Mouse (Mus musculus): Measurements from ENCODE around the gene Tmem88b.
A peak's percentile ranks its signal among the peaks of the same experiment; 100 is the strongest.
"Not testable (repeated sequence)": the region's sequence is repeated elsewhere in the genome, so short reads cannot be mapped to it uniquely, and the experiment has no call there.

Gene Tmem88b

DNA sequence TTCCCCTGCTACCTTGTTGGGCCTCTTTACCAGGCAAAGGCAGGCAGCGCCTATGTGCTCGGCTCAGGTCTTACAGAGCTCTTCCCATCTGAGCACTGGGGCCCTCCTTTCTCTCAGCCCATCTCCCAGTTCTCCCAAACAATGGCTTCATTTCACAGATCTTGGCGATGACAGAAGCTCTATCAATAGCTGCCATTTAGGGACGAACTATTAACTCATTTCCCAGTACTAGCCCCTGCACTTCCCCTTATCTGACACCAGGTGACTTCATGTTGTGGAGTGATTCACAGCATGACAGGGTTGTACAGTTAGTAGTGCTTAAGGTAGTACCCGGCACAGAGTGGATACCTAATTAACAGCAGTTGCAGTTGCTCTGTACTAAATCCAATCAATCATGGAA is at the start of gene Tmem88b:
Tmem88b (minus strand) TSS at position 56 of the 400 bp plus-strand sequence.
- DNase-seq: no peak

DNA sequence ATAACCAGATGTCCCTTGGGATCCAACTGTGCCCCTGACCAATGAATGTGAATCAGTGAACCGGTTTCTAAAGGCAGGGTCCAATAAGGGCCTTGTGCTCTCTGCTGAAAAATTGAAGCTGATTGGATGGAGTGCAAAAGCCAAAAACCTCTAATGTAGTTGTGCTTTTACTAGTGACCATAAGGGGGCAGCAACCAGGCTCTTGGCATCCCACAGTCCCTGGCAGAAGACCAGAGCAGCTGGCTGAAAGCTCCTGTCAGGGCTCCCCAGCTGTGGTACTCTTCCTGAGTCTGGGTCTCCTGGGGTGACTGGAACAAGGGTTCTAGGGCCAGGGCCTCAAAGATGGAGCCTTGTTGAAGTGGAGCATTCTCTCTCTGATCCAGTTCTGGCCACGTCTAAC is 48.2 kb upstream of the Tmem88b start:
- DNase-seq: peak; percentile 64

DNA sequence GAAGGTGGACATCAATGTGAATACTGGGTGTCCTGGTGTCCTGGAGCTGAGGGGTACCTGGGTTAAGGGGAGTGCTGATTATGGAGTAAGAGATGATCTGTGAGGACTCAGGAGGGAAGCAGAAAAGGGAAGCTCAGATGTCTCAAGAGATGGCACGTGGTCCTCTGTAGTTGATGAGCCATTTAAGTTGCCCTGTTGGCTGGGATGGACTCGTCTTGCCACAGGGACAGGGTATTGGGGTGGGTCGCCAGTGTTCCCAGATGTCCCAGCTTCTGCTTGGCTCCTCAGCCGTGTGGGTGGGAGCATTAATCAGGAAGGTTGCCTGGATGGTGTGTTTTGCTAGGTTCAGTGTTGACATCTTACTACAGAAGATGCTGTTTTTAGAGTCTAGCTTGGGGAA is 47.6 kb upstream of the Tmem88b start:
- no peak for DNase-seq

DNA sequence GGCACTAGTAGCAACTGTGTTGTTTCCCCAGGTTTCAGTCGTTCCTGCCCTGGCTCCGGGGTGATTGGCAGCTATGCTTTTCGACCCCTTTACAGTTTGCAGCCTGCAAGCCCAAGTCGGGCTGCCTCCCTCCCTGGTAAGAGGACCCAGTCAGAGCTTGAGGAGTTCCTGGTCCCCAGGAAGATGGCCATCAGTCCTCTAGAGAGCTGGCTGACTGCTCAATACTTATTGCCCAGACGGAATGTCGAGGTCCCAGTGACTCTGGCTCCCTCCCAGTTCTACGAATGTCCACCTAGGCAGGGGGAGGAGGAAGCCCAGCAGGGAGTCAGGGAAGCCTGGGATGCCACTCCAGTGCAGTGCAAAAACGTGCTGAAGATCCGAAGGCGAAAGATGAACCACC is 46.6 kb upstream of the Tmem88b start:
- no peak for DNase-seq

DNA sequence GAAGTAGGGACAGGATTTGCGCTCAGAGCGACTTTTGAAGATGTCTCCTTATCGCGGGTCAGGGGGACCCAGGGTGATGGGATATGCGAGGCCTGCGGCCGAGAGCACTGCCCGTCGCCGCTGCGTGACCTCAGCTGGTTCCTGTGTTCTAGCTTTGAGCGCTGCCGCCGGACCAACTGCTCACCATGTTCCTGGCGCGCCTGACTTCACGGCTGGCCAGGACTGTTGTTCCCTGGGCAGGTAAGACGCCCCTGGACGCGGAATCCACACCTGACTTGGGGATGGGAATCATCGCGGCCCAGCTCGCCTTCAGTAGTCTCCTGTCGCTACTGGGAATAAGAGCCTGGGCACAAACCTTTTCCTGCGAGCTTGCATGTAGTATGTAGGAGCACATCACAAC is 46.2 kb upstream of the Tmem88b start:
- no peak for DNase-seq

DNA sequence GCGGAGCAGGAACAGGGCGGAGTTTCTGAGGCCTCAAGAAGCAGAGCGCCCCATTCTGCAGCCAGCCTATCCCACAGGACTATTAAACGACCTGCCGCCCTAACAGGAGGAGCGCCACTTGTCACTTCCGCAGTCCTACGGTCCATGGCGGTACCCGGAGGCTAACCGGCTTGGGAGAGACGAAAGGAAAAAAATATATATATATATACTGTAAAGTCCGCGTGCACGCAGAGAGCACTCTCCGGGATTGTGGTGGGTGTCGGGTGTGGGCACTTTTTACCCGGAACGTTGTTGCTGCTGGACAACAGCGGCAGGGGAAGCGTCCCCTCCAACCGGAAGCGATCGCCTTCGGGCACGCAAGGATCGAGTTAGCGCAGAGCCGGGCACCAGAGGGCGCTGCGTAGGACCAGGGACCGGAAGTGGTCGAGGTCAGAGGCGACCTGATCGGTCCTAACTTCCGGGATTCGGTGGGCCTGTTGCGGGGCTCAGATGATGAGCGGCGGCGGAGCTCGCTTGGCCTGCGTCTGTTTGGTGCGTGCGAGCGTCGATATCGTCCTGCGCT is 45.6 kb upstream of the Tmem88b start, which contains the start of gene Aurkaip1:
Aurkaip1 (plus strand) TSS at position 68 of the 562 bp plus-strand sequence.
- DNase-seq: peak; percentile 94

DNA sequence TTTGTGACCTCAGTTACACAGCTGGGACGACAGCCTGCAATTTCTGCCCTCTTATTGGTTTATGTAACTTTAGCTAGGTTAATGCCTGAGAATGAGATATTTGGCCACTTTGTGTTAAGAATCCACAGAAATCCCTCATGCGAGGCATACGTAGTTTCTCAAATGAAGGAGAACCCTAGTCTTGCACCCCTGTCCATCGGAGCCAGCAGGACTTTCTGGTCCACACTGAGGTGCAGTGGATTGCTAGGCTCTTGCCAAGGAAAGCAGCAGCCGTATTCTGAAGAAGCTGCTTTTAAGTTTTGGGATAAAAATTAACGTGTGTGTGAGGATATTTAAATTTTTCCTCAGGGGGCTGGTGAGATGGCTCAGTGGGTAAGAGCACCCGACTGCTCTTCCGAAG is 44.9 kb upstream of the Tmem88b start:
- no peak for DNase-seq

DNA sequence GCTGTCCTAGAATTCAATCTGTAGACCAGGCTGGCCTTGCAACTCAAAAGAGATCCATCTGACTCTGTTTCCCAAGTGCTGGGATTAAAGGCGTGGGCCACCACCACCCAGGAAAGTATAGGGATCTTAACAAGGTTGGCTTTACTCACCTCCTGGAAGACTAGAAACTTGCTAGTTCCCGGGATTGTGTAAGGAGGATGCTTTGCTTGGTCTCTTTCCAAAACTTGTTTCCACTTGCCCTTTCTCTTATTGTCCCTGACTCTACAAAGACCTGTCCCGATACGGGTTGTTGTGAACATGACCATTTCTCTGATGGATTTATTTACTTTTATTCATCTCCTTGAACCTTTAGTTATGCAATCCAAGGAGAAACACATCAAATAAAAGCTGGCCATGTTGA is 44.2 kb upstream of the Tmem88b start:
- DNase-seq: no peak

DNA sequence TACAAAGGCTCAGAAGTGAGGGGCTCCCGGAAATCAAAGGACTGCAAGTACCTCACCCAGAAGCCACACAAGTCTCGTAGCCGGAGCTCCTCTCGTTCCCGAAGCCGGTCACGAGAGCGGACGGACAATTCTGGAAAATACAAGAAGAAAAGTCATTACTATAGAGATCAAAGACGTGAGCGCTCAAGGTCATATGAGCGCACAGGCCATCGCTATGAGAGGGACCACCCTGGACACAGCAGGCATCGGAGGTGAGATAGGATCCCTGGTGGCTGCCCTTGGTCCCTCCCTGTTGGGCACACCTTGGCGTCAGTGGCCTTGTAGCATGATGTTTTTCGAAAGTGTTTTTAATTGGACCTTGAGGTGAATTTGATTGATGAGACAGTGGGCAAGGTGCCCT is 37.8 kb upstream of the Tmem88b start:
- no peak for DNase-seq

DNA sequence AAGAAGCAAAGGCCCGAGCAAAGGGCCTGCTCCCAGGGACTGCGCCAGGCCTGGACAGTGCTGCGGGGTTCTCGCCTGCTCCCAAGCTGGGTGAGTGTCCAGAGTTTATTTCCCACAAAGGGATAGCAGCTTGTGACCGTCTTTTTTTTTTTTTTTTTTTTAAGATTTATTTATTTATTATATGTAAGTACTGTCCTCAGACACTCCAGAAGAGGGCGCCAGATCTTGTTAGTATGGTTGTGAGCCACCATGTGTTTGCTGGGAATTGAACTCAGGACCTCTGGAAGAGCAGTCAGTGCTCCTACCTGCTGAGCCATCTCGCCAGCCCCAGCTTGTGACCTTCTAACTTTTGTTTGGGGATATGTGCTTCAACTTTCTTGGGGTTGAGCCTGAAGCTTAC is 35.4 kb upstream of the Tmem88b start:
- no peak for DNase-seq

DNA sequence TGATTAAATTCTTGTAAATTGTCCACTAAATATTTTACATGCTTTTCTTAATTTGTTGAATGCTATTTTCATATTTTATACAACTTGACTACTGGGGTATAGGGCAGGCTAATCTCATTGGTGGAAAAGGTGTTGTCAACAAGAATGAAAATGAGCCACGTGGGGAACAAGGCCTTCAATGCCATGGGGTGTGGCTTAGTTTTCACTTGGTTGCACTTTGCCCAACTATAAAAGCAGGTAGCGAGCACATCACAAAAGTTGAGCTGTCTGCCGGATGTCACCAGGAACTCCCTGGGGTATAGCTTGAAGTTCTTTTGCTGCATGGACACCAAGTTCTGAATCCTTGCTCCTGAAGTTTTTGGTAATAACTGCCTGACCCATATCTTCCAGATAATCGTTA is 31.9 kb upstream of the Tmem88b start:
- DNase-seq: no peak

DNA sequence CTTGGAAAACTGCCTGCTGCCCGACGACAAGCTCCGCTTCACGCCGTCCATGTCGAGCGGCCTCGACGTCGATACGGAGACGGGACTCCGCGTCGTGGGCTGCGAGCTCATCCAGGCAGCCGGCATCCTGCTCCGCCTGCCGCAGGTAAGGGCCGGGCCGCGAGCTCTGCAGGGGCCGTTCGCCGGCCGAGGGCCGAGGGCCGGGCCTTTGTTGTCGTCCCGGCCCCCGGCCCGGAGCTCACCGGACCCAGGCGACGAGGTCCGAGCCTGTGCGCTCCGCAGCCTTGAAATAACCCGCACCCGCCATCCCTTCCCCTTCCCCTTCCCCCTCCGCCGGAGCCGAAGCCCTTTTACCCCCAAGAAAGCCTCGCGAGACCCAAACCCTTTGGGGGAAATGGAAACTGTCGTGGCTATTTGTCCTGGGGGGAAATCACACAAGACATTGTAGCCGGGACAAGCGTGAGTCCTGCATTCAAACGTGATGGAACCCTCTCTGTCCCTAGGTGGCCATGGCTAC is 27.0 kb upstream of the Tmem88b start:
- no peak for DNase-seq

DNA sequence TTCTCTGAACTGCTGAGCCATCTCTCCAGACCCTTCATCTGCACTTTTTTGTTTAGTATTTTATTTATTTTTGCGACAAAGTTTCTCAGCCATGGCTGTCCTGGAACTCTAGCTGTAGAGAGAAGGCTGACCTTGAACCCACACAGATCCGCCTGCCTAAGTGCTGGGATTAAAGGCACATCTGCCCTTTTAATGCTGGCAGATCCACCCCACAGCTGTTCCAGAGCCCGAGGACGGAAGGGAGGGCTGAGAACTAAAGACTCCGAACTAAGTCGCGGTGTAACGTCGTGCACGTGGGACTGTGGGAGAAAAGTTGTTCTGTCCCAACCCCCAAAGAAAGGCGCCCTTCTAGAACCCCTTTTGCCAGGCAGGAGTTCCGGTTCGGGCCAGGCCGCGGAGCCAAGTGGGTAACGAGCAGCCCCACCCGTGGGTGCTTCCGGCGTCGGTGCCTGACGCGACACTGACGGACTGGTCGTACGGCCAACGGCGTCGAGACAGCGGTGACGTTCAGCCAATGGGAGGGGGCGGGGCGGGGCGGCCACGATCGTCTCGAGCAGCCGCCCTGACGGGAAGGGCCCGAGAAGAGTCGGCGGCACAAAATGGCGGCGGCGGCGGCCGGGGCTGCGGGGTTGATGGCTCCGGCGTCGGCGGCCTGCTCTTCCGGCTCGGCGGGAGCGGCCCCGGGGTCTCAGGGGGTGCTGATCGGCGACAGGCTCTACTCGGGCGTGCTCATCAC is 26.4 kb upstream of the Tmem88b start, which contains the start of gene Ccnl2:
Ccnl2 (plus strand) TSS at position 561 of the 736 bp plus-strand sequence.
- peak; percentile 85 for DNase-seq

DNA sequence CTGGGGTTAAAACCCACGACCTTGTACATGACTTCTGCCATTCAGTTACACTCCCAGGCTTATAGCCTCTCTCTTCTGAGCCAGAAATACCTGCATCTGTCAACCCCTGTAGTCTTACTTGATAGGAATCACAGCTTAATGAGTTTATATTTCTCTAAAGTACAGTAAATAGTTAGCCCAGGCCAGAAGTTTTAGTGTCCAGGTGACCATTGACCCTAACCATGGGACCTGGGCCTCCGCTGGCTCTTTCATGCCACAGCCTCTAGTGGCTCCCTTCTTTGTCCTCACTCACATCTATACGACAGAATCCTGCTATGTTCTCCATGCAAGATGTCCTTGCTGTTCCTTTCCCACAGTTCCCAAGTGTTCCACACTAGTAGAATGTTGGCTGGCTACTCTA is 22.2 kb upstream of the Tmem88b start:
- DNase-seq: no peak

DNA sequence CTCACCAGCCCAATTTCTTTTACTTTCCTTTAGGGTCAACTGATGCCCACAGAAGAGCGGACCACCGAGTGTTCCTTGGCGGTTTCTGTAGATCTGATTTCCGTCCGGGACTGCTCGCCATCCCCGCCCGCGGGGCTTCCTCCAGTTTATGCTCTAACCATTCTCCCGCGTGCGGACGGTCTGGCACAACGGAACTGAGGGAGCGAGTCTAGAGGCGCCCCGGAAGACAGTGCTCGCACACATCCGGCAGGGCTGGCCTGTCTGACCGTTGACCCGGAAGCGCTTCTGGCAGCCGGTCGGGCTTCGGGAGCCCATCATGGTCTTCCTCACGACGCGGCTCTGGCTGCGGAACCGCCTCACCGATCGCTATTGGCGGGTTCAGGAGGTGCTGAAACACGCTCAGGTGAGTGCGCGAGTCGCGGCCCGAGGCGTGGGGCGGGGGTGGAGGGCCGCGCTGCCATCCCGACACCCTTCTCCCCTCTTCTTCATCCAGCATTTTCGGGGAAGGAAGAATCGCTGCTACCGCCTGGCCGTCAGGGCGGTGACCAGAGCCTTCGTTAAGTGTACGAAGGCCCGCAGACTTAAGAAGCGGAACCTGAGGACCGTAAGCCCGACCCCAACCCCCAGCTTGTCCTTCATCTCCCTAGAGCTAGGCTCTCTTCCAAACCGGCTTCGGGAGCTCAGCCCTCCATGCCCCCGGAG is 17.8 kb upstream of the Tmem88b start:
- peak; percentile 97 for DNase-seq

DNA sequence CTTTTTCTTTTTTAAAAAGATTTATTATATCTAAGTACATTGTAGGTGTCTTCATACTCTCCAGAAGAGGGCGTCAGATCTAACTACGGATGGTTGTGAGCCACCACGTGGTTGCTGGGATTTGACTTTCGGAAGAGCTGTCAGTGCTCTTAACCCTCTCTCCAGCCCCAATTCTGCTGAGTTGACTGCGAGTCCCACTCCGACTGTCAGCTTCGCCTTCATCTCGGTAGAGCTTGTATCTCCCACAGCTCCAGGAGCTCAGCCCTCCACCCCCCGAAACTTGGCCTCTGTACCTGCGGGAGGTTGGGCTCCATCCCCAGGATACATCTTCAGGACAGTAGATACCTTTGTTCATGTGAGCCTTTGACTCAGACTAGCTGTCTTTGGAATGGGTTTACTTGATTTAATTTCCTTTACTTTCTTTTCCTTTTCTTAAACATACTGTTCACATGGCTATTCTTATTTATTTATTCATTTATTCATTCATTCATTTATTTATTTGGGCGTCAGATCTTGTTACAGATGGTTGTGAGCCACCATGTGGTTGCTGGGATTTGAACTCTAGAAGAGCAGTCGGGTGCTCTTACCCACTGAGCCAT is 17.2 kb upstream of the Tmem88b start, which contains the start of gene Mrpl20:
Mrpl20 (plus strand) TSS at position 138 of the 599 bp plus-strand sequence.
- no peak for DNase-seq

DNA sequence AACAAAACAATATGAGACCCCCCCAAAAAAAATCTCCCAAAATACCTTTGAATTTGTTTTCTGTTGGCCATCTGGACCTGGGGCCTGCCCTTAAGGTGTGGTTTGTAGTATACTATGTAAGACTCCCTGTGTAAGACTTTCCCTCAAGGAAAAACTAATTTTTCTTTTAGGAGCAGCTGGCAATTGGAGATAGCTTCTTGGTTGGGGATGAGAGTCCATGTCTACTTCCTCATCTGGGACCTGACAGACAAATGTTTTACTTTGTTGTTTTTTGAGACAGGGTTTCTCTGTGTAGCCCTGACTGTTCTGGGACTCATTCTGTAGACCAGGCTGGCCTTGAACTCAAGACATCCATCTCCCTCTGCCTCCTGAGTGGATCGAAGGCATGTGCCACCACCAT is 16.4 kb upstream of the Tmem88b start:
- no peak for DNase-seq

DNA sequence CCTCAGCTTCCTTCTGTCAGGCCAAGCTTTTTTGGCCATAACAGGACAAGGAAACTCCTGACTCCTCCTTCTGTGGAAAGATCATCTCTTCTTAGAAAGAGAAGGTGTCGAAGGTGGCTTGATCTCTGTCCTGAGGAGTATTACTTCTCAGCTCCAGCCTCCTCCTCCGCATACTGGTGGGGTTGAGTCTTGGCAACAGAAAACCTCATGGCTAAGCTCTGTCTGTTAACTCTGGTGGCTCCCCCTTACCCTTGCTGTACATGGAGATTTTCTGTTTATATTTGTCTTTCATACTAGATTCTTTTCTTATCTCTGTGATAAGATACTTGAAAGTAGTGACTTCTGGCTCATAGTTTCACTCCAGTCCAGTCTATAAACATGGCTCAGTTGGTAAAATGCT is 8.1 kb upstream of the Tmem88b start:
- no peak for DNase-seq

DNA sequence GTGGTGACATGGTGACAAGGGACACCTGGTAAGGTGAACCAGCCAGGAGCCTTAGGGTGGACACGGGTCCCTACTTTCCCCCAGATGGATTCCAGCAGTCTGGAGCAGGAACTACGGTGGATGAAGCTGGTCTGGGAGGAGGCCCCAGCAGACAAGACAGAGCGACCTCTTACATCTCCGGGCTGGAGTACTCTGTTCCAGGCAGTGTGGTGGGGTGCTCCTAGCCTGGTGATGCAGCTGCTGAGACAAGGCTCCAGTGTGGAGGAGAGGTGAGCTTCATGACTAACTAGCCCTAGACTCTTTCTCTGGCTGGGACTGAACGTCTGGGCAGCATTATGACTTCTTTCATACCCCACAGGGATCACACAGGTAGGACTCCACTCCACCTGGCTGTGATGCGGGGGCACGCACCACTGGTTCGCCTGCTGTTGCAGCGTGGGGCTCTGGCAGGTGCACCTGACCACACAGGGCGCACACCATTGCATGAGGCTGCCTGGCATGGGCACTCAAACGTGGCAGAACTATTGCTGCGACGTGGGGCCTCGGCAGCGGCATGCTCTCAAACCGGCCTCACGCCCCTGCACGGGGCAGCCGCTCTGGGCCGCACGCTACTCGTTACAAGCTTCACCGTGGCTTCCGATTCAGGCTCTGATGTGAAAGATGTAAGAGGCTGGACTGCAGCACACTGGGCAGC is 5.7 kb upstream of the Tmem88b start:
- no peak for DNase-seq

DNA sequence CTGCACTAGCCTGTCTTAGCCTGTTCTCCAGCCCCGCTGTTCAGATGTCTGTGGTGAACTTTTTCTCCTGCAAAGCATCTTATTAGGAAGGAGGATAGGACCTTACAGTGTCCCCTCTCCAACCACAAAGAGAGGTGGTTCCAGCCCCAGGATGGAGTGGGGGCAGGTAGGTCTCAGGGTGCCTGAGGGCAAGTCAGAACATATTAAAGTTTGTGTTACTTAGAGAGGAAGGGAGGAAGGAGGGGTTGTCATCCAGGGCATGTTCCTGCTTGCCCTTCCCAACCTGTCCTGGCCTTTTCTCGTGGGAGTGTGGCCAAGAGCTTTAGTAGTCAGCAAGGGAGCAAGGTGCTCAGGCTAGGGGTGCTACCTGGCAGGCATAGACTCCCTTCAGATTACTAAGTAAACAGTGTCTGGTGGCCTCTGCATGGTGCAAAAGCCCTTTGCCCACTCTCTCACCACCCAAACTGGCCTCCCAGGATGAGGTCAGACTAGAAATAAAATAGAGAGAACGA is 5.0 kb upstream of the Tmem88b start:
- no peak for DNase-seq

DNA sequence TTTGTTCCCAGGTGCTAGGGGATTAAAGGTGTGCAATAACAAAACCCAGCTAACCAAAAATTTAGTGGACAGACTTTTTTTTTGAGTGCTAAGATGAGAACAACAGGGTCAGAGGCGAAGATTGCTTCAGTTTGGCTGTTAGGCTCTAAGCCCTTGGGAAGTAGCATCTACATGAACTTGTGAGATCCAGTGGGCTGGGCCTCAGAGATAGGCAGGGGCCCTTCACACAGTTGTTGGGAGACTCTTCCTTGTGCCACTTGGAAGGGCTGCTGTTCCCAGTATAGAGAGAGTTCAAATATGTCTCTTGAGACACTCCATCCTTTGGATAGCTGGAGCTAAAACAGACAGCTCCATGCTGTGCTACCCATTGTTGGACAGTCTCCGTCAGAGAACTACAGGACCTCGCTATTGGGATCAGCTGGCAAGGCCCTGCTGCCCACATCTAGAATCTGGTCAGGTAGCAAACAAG is 4.4 kb upstream of the Tmem88b start, which contains the start of gene Ankrd65:
Ankrd65 (plus strand) TSS at position 419 of the 469 bp plus-strand sequence.
- DNase-seq: no peak

DNA sequence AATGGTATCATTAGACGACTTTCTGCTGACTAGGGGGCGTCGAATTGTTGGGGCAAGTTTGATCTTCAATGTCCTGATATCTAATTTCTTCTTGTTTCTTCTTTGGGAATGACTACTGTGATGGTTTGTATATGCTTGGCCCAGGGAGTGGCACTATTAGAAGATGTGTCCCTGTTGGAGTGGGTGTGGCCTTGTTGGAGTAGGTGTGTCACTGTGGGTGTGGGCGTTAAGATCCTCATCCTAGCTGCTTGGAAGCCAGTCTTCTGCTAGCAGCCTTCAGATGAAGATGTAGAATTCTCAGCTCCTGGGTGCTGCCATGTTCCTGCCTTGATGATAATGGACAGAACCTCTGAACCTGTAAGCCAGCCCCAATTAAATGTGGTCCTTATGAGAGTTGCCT is 3.2 kb upstream of the Tmem88b start:
- not testable (repeated sequence) for DNase-seq
